Mouse (Mus musculus): ENCODE data around the gene B3gnt3.

GRCm38 (mm10) chr8:71682832-71683231 is 18.8 kb downstream of the B3gnt3 start:
- TF ChIP-seq CTCF (IDR thresholded peaks at IDR 0.05; ENCODE audit: extremely low read depth, insufficient read depth, insufficient read length, insufficient replicate concordance) (no peak), POLR2A (IDR thresholded peaks at IDR 0.05; ENCODE audit: low read depth, low read length) (no peak)

Measured in spleen, adult 2 months (tissue).